Mouse (Mus musculus) left cerebral cortex, postnatal 25 days (tissue): ENCODE data around the gene H3f3a. TPM values are rescaled to one million over a fixed set of nuclear protein-coding genes. Genes with fewer than 3 reads are reported as not detected.

ENCODE experiments used
- DNase-seq, 2 experiments: peaks; one replicate each; pipeline ENCODE4 v3.0.0; 2022; ENCODE audit warnings: low spot score in 2 of 2, mixed read lengths in 1 of 2
- intact Hi-C: fragments of 180-260 bp; cut with DNase I; formaldehyde crosslinking; loops from one replicate; pipeline ENCODE4 v1.15.1; 2025
- total RNA-seq, 2 experiments: library from RNA; stranded (reverse); gene quantifications; 2 replicates each; pipeline ENCODE4 v1.2.3; 2021

The H3f3a gene
- total RNA-seq, 2 experiments from 2014 or later: 301 to 318 TPM

DNA sequence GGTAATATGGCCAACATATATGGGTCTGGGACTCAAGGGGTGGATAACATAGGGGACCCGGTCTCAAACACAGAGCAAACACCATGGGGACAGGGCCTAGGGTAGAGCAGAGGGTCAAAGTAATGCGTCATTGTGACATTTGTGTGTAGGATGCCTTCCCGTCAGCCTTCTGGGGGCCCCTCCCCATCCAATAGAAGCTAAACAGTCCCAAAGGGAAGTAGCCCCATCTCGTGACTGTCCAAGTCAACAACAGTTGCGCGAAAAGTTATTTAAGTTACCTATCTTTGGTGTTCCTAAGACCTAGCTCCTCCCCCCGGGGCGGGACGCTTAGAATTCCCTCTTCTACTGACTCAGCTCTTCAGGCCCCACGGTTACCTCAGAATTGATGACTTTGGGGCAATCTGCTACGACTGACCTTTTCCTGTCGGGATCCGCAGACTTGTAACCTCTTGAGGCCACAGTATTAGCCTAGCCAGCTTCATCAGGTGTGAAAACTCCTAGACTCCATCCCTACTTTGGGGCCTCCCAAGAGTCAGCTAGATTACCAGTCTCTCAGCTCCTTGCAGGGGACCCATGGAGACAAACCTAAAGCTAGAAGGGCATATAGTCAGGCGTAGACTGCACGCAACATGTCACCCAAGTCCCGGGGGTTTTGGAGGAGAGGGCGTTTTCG lies 20.2 kb downstream of the H3f3a start:
- intact Hi-C loops: no loop called here
- no peak for DNase-seq

GRCm38 (mm10) chr1:180792814-180793213 lies 20.9 kb downstream of the H3f3a start:
- no peak for DNase-seq
- intact Hi-C loops: no loop called here

DNA sequence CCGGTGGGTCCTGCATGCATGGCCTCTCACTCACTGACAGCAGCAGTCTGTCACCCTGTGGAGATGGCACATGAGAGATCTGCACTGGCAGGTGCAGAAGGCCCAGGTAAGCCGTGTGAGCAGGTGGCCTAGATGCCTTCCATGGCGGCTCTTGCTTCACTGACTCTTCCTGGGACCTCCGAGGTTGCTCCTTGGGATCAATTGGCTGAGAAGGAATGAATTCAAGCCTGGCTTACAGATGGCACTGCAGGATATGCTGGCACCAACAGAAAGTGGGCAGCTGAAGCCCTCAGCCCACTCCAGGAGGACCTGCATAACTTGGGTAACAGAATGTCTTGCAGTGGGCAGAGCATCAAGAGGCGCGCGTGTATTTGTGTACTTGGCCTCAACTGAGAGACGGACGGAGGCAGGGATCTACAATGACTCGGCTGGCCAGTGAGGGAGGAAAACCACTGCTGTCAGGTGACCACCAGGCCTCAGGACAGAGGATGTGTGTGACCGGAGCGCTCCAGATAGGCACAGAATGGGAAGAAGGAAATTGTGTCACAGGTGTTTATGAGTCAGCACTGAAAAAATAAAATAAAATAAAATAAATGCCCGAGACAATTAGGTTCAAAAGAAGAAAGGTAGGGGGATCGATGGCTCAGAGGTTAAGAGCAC lies 21.8 kb downstream of the H3f3a start:
- intact Hi-C loops: no loop called here

DNA sequence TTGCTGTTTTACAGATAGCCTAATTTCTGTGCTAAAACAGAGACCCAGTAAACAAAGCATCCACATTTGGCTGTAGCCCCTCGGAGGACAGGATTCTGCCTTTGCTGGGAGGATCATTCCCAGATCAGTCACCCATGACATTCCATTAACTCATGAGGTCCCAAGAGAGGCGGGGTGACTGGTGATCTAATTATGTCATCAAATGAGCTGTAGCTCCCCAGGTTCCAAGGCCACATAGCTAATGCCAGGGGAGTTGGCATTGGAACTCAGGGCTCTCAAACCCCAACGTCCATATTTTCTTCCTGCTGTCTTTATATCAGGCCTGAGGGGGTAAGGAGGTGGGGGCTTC lies 30.2 kb downstream of the H3f3a start:
- no peak for DNase-seq
- intact Hi-C loops: no loop called here

More for the DNA sequence above, 21.8 kb downstream of the H3f3a start:
- no peak for DNase-seq

DNA sequence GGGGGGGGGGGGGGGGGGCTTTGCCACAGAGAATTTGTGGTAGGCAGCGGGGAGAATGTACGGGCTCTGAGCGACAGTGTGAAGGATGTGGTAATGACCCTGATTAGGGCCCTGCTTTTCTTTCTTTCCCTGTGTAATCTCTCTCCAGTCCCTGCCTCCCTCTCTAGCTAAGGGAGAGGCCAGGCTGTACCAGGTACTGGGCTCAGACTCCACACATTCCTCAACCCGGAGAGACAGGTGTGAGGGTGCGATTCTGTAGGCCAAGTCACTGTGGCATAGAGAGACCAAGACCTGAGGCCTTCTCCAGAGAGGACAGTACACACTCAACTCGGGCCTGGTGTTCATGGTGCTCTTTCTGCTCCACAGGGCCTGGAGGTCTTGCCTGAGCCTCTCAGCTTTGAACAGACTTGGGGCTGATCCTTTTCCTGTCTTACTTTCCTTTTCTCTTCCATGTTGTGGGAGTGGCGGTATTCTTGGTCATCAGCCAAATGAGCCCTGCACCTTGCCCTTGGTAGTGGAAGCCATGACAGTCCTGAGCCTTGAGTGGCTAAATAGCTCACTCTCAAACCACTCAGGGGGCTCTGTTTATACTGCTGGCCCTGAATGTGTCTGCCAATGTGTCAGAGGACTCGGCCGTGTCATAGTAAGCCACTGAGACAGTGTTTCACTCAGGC lies 30.7 kb downstream of the H3f3a start:
- intact Hi-C loops: no loop called here
- DNase-seq: no peak

- DNase-seq: no peak
- intact Hi-C loops: no loop called here
Measured at GRCm38 (mm10) chr1:180781250-180781649, 32.5 kb downstream of the H3f3a start.

GRCm38 (mm10) chr1:180780291-180780690 lies 33.5 kb downstream of the H3f3a start:
- intact Hi-C loops: no loop called here

GRCm38 (mm10) chr1:180778941-180779340 lies 34.8 kb downstream of the H3f3a start:
- DNase-seq: no peak
- intact Hi-C loops: loop anchor here (5.0 kb wide), 1 partner anchor 33 kb away; the partner anchor contains the start of gene H3f3a

More at GRCm38 (mm10) chr1:180780291-180780690, 33.5 kb downstream of the H3f3a start:
- DNase-seq: no peak

DNA sequence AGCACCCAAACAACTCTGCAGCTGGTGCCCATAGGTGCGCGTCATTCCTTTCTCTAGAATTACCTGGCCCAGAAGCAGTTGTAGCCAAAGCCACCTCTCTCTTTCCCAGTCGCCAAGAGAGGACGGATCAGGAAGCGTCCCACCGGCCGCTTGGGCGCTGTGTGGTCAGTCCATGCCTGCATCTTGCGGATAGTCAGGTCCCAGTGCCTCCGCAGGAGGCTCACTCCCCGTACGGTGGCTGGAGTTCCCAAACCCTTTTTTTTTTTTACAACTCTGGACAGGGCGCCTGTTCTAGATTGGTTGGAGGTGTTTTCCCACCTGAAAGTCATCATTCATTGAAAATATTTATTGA lies 35.4 kb downstream of the H3f3a start:
- DNase-seq: no peak
- intact Hi-C loops: loop anchor here (5.0 kb wide), 1 partner anchor 34 kb away; the partner anchor contains the start of gene H3f3a

DNA sequence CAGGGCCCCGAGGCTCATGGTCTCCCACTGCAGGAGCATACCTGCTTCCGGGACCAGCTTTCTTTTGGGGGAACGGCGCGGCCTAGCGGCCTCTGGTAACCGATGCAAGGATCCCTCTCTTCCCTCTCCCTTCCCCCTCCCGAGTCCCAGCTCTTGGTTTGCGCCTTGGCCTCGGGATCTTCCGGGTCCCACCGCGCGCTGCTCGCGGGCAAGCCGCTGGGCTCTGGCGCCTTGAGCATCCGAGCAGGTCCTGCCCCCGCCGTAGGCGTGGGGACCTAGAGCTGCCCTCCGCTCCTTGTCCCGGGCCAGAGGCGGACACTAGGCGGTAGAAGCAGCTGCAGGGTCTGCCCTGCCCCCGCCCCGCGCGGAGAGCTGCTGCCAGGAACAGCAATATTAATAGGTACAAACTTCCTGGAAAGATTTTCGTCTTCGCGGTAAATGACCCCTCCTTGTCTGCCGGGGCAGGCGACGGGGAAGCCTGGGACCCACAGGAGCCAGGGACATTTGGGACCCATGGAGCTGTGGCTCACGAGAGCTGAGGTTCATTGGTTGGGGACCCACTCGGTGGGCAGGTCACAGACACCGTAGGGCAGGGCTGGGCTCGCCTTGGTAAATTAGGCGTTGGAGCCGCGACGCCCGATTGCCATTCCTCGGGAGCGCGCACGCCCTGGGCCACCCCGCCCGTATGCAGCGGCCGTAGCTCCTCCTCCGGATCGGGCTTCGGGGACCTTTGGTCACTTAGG lies 35.9 kb downstream of the H3f3a start:
- DNase-seq: peak; percentile 76 to 85
- intact Hi-C loops: loop anchor here (2.0 to 5.0 kb wide), 2 partner anchors 34 to 71 kb away; partner anchors contain the start of gene H3f3a

DNA sequence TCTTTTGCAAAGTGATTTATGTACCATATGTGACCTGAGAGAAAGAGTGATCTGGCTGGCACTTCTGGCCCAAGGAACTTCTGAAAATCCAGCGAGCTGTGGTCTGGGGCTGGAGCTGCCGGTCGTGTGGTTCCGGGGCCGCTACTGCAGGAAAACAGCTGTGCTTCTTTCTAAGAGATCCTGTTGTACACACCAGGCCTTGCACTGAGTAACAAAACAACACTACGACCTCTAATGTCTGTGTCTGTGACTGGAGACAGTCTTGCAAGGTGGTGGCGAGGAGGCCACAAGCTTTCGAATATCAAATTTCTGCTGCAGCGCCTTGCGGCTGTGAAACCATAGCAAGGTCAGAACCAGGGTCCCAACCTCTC lies 36.5 kb downstream of the H3f3a start:
- no peak for DNase-seq
- intact Hi-C loops: loop anchor here (2.0 to 5.0 kb wide), 2 partner anchors 35 to 72 kb away; partner anchors contain the start of gene H3f3a

DNA sequence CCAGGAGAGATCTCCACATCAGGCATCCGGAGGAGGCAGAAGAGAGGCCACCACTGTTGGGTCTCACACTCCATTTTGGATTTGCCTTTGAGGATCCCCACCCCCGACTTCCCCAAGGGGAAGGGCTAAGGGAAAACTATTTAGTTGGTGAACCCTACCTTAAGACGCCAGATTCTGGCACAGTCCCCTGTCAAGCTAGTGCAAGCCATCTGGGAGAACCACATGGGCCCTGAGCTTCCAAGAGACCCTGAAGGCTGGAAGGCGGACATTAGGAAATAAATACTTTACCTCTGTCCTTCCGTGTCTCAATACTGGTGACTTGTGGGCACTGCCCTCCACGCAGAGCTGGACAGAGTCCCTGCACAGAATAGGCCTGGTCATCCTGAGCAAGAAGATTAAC lies 37.2 kb downstream of the H3f3a start:
- no peak for DNase-seq
- intact Hi-C loops: loop anchor here (2.0 to 5.0 kb wide), 2 partner anchors 36 to 72 kb away; partner anchors contain the start of gene H3f3a

DNA sequence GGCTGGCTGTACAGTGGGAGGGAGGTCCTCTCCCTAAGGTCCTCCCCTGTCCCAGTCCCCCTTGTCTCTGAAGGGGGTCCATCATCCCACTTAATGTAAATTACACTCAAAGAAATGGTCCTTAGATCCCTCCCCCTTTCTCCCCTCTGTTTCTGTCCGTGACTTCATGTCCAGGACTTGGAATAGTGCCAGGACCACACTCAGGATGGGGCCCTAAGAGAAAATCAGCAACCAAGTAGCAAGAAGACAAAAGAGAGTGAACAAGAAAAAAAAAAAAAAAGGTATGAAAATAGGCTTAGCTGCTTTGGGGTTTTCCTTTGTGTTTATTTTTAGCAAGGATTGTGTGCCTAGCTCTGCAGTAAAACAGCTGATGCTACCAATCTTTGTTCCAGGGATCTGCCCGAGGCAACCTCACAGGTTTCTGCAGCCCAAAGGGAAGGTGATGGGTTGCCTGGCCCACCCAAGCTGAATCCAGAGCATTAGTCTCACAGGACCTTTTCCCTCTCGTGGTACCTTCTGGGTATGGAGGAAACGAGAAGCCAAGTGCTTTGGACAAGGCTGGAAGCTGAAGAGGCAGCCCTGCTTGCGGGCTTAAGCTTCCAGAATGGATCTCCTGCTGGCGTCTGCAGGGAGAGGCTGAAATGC lies 37.8 kb downstream of the H3f3a start:
- intact Hi-C loops: loop anchor here (2.0 to 5.0 kb wide), 2 partner anchors 36 to 73 kb away; partner anchors contain the start of gene H3f3a

GRCm38 (mm10) chr1:180775317-180775716 lies 38.4 kb downstream of the H3f3a start:
- no peak for DNase-seq
- intact Hi-C loops: loop anchor here (5.0 kb wide), 1 partner anchor 37 kb away; the partner anchor contains the start of gene H3f3a

More for the DNA sequence above, 37.8 kb downstream of the H3f3a start:
- DNase-seq: no peak

- DNase-seq: no peak
- intact Hi-C loops: loop anchor here (5.0 kb wide), 1 partner anchor 38 kb away; the partner anchor contains the start of gene H3f3a
Measured at GRCm38 (mm10) chr1:180774664-180775063, 39.1 kb downstream of the H3f3a start.

DNA sequence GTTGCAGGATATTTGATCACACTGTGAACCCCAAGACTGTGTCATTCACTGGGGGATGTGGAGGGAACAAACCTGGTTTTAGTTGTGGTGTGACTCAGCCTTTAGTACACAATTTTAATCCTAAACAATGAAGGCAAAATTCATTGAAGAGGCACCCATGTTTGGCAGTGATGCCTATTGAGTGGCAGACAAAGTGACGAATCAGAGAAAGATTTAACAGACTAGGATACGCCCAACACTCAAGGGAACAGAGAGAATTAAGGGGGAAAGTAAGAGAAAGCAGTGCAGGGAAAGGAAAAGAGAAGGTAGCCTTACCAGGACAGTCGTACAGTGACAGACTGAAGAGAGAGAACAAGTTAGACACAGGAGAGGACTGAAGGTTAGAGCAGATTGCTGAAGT lies 41.5 kb downstream of the H3f3a start:
- intact Hi-C loops: no loop called here
- no peak for DNase-seq

DNA sequence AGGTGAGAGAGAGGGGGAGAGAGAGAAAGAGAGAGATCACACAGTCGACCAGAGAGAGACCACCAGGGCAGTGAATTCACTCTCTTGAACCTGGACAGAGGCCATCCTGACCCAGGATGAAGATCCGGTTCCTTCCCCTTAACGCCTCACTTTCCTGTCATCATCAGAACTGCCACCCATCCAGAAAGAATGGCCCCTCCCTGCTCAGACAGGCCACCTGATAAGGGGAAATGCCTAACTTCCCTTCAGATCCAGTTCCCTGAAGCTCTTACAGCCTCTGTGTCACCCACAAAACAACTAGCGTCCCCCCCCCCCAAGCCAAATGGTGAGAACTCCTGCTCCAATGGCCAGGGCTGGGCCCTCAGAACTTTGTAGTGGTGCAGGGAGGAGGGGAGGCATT lies 42.0 kb downstream of the H3f3a start:
- no peak for DNase-seq
- intact Hi-C loops: no loop called here

DNA sequence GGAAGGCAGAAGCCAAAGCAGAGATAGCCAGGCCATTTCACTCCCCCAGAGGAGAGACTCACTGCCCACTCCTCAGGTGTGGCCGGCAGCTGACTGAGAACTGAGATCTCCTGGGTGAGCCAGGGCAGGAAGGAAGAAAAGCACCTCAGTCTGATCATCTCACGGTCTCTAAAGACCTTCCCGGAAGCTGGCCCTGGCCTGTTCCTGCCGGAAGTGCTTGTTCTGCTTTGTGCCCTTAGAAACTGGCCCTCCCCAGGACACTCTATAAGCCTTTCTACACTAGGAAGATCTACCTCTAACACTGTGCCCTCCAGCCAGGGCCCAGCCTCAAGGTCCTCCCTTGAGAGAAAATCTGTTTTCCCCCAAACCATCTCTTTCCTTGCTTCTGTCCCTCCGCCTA lies 42.4 kb downstream of the H3f3a start:
- intact Hi-C loops: no loop called here
- DNase-seq: no peak
